Mouse (Mus musculus) liver, adult 2 months (tissue): ENCODE measurements at regions not wholly inside any gene's neighbourhood (a gene's known extent, or its start where the extent isn't known, plus 50 kb on each side); places are given as distances from the start of the nearest gene placed in this dataset.

Experiments
- CTCF ChIP-seq: fragments of 200-500 bp; IDR thresholded peaks from 2 replicates; pipeline ENCODE4 v1.5.1; 2011; ENCODE audit warnings: low read depth, low read length, control low read depth
- POLR2A ChIP-seq: fragments of 200-500 bp; IDR thresholded peaks from 2 replicates; pipeline ENCODE4 v1.6.1; 2011; ENCODE audit warnings: low read length, control low read depth; ENCODE audit not compliant: insufficient read depth; ENCODE audit errors: extremely low read depth

GRCm38 (mm10) chr9:61720206-61720605, 194.1 kb downstream of the Rplp1 start:
- no peak for TF ChIP-seq CTCF
- TF ChIP-seq POLR2A, result no peak
